ENCODE assay signal across 13 mouse cellular contexts in genomic region chr17:12094827-12095590, GRCm38 (mm10). TPM values are rescaled to one million over a fixed set of nuclear protein-coding genes. Genes with fewer than 3 reads are reported as not detected.
DNase-seq lines count a peak whose midpoint lies in the region; ATAC-seq lines count a peak whose summit lies in the region.
"Had no signal": no experiment of that assay in that cellular context is flagged by ENCODE, and none has a peak within 500 bp of the region (broad histone marks: within the 10 kb centered on the region; RNA-seq: fewer than 3 reads in every experiment).

No protein-coding gene starts in this region.

- no peak overlapping the region for H3K27ac ChIP-seq in forebrain, embryonic 14.5 days (ENCODE audit: low read depth, low read length)
- H3K27ac ChIP-seq in forebrain, embryonic 15.5 days (replicated peaks) = no peak overlapping the region
- H3K27ac ChIP-seq in lung, embryonic 15.5 days = 0 out of 2 replicates have a peak overlapping the region, but pooled peaks have one; percentile 12
- no peak overlapping the region for H3K27ac ChIP-seq in midbrain, embryonic 11.5 days (ENCODE audit: low read depth, low read length)
- H3K27ac ChIP-seq: forebrain, embryonic 12.5 days; limb, embryonic 13.5 days; midbrain, embryonic 13.5 days had no signal

- no peak overlapping the region for H3K9ac ChIP-seq in forebrain, embryonic 14.5 days (ENCODE audit: low read length)
- H3K9ac ChIP-seq in forebrain, embryonic 15.5 days (replicated peaks) = no peak overlapping the region
- H3K9ac ChIP-seq in lung, embryonic 15.5 days = no peak overlapping the region
- H3K9ac ChIP-seq in midbrain, embryonic 11.5 days (ENCODE audit: low read length) = no peak overlapping the region
- H3K9ac ChIP-seq: forebrain, embryonic 12.5 days; limb, embryonic 13.5 days; midbrain, embryonic 13.5 days had no signal

- no peak overlapping the region for H3K4me2 ChIP-seq in forebrain, embryonic 14.5 days (ENCODE audit: low read length)
- H3K4me2 ChIP-seq in forebrain, embryonic 15.5 days (replicated peaks) = no peak overlapping the region
- no peak overlapping the region for H3K4me2 ChIP-seq in lung, embryonic 15.5 days
- H3K4me2 ChIP-seq in midbrain, embryonic 11.5 days = no peak overlapping the region
- H3K4me2 ChIP-seq: forebrain, embryonic 12.5 days; limb, embryonic 13.5 days; midbrain, embryonic 13.5 days had no signal

- no peak overlapping the region for H3K4me3 ChIP-seq in forebrain, embryonic 14.5 days (ENCODE audit: low read depth, low read length)
- no peak overlapping the region for H3K4me3 ChIP-seq in forebrain, embryonic 15.5 days
- H3K4me3 ChIP-seq in lung, embryonic 15.5 days = no peak overlapping the region
- H3K4me3 ChIP-seq in midbrain, embryonic 11.5 days (ENCODE audit: low read depth, low read length) = no peak overlapping the region
- H3K4me3 ChIP-seq: forebrain, embryonic 12.5 days; limb, embryonic 13.5 days; midbrain, embryonic 13.5 days had no signal

- H3K4me1 ChIP-seq in forebrain, embryonic 14.5 days (ENCODE audit: control insufficient read depth, insufficient read depth, low read length) = no peaks in the 10 kb centered on the region
- 0 out of 2 replicates have a peak, but pooled peaks cover 2% of the 10 kb centered on the region for H3K4me1 ChIP-seq in forebrain, embryonic 15.5 days
- H3K4me1 ChIP-seq in lung, embryonic 15.5 days = no peaks in the 10 kb centered on the region
- H3K4me1 ChIP-seq in midbrain, embryonic 11.5 days (ENCODE audit: control insufficient read depth, insufficient read depth, low read length) = 0 out of 2 replicates have a peak, but pooled peaks cover 3% of the 10 kb centered on the region
- H3K4me1 ChIP-seq: limb, embryonic 13.5 days had no signal

- peak; percentile 5 for DNase-seq in forebrain, embryonic 14.5 days (ENCODE audit: low spot score)
- peak; percentile 30 for DNase-seq in urinary bladder, adult 2 months (ENCODE audit: low spot score)
- no peak for DNase-seq in urinary bladder, postnatal 4 days (ENCODE audit: low spot score in 2 of 2)
- DNase-seq in urinary bladder, postnatal 36 days (ENCODE audit: low spot score in 2 of 2) = peak; percentile 11 to 24
- DNase-seq in midbrain, embryonic 11.5 days (ENCODE audit: low spot score, missing footprints) = no peak
- DNase-seq in spleen, postnatal 10 days (ENCODE audit: low spot score in 2 of 2) = no peak
- DNase-seq: cerebellum, postnatal 10 days; kidney, adult 8-10 months had no signal

- WGBS in forebrain, embryonic 14.5 days = 82% methylated on average over 9 of the region's 9 CpGs
- WGBS in forebrain, embryonic 15.5 days = 79% methylated on average over 9 of the region's 9 CpGs
- 61% methylated on average over 9 of the region's 9 CpGs for WGBS in lung, embryonic 15.5 days
- WGBS in midbrain, embryonic 11.5 days = 87% methylated on average over 9 of the region's 9 CpGs

- H3K27me3 ChIP-seq in forebrain, embryonic 14.5 days (replicated peaks; ENCODE audit: control insufficient read depth, insufficient read depth, low read length) = no peaks in the 10 kb centered on the region
- H3K27me3 ChIP-seq in forebrain, embryonic 15.5 days = no peaks in the 10 kb centered on the region
- H3K27me3 ChIP-seq in lung, embryonic 15.5 days = no peaks in the 10 kb centered on the region
- H3K27me3 ChIP-seq in midbrain, embryonic 11.5 days (ENCODE audit: control insufficient read depth, insufficient read depth, low read length) = no peaks in the 10 kb centered on the region
- H3K27me3 ChIP-seq: forebrain, embryonic 12.5 days; limb, embryonic 13.5 days; midbrain, embryonic 13.5 days had no signal

- no peaks in the 10 kb centered on the region for H3K36me3 ChIP-seq in forebrain, embryonic 14.5 days (ENCODE audit: control insufficient read depth, insufficient read depth, low read length)
- no peaks in the 10 kb centered on the region for H3K36me3 ChIP-seq in forebrain, embryonic 15.5 days
- H3K36me3 ChIP-seq in lung, embryonic 15.5 days = no peaks in the 10 kb centered on the region
- H3K36me3 ChIP-seq in midbrain, embryonic 11.5 days (ENCODE audit: control insufficient read depth, insufficient read depth, low read length) = no peaks in the 10 kb centered on the region
- H3K36me3 ChIP-seq: forebrain, embryonic 12.5 days; limb, embryonic 13.5 days; midbrain, embryonic 13.5 days had no signal

- no peak for ATAC-seq in forebrain, embryonic 14.5 days
- no peak for ATAC-seq in forebrain, embryonic 15.5 days (replicated peaks)
- no peak for ATAC-seq in lung, embryonic 15.5 days (ENCODE audit: borderline replicate concordance, extremely low read depth, low FRiP score, low TSS enrichment)
- no peak for ATAC-seq in midbrain, embryonic 11.5 days (ENCODE audit: low FRiP score)
- ATAC-seq: midbrain, embryonic 13.5 days had no signal

- H3K9me3 ChIP-seq in forebrain, embryonic 14.5 days (replicated peaks; ENCODE audit: control insufficient read depth, low read length) = 0 out of 2 replicates have a peak, but pooled peaks cover under 1% of the 10 kb centered on the region
- no peaks in the 10 kb centered on the region for H3K9me3 ChIP-seq in forebrain, embryonic 15.5 days
- H3K9me3 ChIP-seq in lung, embryonic 15.5 days = no peaks in the 10 kb centered on the region
- H3K9me3 ChIP-seq in midbrain, embryonic 11.5 days (ENCODE audit: control insufficient read depth, low read length) = no peaks in the 10 kb centered on the region
- H3K9me3 ChIP-seq: forebrain, embryonic 12.5 days; limb, embryonic 13.5 days had no signal

RNA-seq across cellular contexts. Expression of gene Agpat4, which starts 23.5 kb away (rescaled TPM):
- 16.1 and 25.5 TPM in 2 replicates for polyA plus RNA-seq in forebrain, embryonic 14.5 days (2014; fragmentation: Nextera tagmentation; extraction: Ambion mirVana)
- polyA plus RNA-seq in forebrain, embryonic 15.5 days (2015; fragmentation: Nextera tagmentation; extraction: Ambion mirVana) = 53.6 and 54.7 TPM in 2 replicates
- polyA plus RNA-seq in urinary bladder, adult 2 months (2012; rRNA removed) = 11.0 and 16.5 TPM in 2 replicates
- polyA plus RNA-seq in lung, embryonic 15.5 days (2015; fragmentation: Nextera tagmentation; extraction: Ambion mirVana) = 38.8 and 43.7 TPM in 2 replicates
- 22.9 and 24.6 TPM in 2 replicates for polyA plus RNA-seq in midbrain, embryonic 11.5 days (2014; fragmentation: Nextera tagmentation; extraction: Ambion mirVana)

Comparison
In these comparisons a context has a peak if more than half of its experiments do, and no peak if none do; other contexts are left out.
1. DNase-seq: peak in forebrain, embryonic 14.5 days (single experiment), urinary bladder, adult 2 months (single experiment) and urinary bladder, postnatal 36 days (2 of 2); none in urinary bladder, postnatal 4 days (0 of 2), midbrain, embryonic 11.5 days (single experiment) and spleen, postnatal 10 days (0 of 2).